Comparison of ENCODE assay signal across 9 mouse cellular contexts in the genomic region with DNA sequence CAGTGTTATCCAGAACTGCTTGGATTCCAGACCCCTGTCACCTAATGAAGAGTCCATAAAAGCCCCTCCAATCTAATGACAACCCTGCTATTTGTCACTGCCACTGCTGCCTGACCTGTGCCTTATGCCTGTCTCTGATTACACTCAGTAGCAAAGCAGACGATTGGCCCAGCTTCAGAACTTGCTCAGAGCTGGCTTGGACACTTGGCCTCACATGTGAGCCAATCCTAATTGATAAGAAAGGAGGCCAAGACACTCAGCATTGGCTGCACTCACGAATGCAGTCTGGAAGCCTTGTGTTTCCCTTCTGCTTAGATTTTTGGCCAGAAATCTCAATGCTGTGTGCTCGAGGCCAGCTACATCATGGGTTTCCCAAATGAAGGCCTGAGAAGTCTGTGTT. TPM values are rescaled to one million over a fixed set of nuclear protein-coding genes. Genes with fewer than 3 reads are reported as not detected.
A peak's percentile ranks its signal among the peaks of the same experiment; 100 is the strongest.
DNase-seq lines count a peak whose midpoint lies in the region; ATAC-seq lines count a peak whose summit lies in the region.
"Had no signal": no experiment of that assay in that cellular context is flagged by ENCODE, and none has a peak within 500 bp of the region (broad histone marks: within the 10 kb centered on the region; RNA-seq: fewer than 3 reads in every experiment).

No protein-coding gene starts in this region.

- H3K9me3 ChIP-seq in forebrain, embryonic 15.5 days = 0 out of 2 replicates have a peak, but pooled peaks cover 4% of the 10 kb centered on the region
- H3K9me3 ChIP-seq in forebrain, embryonic 12.5 days = no peaks in the 10 kb centered on the region
- H3K9me3 ChIP-seq in liver, embryonic 11.5 days (ENCODE audit: control insufficient read depth, low read length) = peaks cover 2% of the 10 kb centered on the region; the same call in 1 of the 2 replicates

- peaks cover 8% of the 10 kb centered on the region; the same call in 1 of the 2 replicates for H3K4me1 ChIP-seq in forebrain, embryonic 15.5 days
- H3K4me1 ChIP-seq in forebrain, embryonic 12.5 days = no peaks in the 10 kb centered on the region; the same call in 1 of the 2 replicates
- H3K4me1 ChIP-seq in liver, embryonic 11.5 days (replicated peaks; ENCODE audit: control insufficient read depth, insufficient read depth, low read length) = peaks cover 22% of the 10 kb centered on the region

- no peak overlapping the region for H3K9ac ChIP-seq in forebrain, embryonic 15.5 days (replicated peaks)
- H3K9ac ChIP-seq in forebrain, embryonic 12.5 days = no peak overlapping the region
- no peak overlapping the region for H3K9ac ChIP-seq in liver, embryonic 11.5 days (ENCODE audit: low read depth, low read length)
- H3K9ac ChIP-seq: limb, embryonic 12.5 days had no signal

- H3K4me2 ChIP-seq in forebrain, embryonic 15.5 days (replicated peaks) = no peak overlapping the region
- H3K4me2 ChIP-seq in forebrain, embryonic 12.5 days = no peak overlapping the region
- H3K4me2 ChIP-seq in liver, embryonic 11.5 days = no peak overlapping the region
- H3K4me2 ChIP-seq: limb, embryonic 12.5 days had no signal

- peak; percentile 62 for DNase-seq in adrenal gland, postnatal 10 days
- DNase-seq in gastrocnemius, adult 18-20 months (ENCODE audit: low spot score) = peak; percentile 76
- DNase-seq in liver, embryonic 11.5 days (ENCODE audit: low spot score) = no peak
- no peak for DNase-seq in spleen, postnatal 14 days (ENCODE audit: low spot score in 2 of 2)

- H3K4me3 ChIP-seq in forebrain, embryonic 15.5 days = no peak overlapping the region
- H3K4me3 ChIP-seq in forebrain, embryonic 12.5 days (replicated peaks) = no peak overlapping the region
- no peak overlapping the region for H3K4me3 ChIP-seq in liver, embryonic 11.5 days (ENCODE audit: low read depth, low read length)
- H3K4me3 ChIP-seq: limb, embryonic 12.5 days had no signal

- no peaks in the 10 kb centered on the region for H3K27me3 ChIP-seq in forebrain, embryonic 15.5 days
- no peaks in the 10 kb centered on the region for H3K27me3 ChIP-seq in forebrain, embryonic 12.5 days
- no peaks in the 10 kb centered on the region for H3K27me3 ChIP-seq in liver, embryonic 11.5 days (replicated peaks; ENCODE audit: control insufficient read depth, insufficient read depth, low read length)
- H3K27me3 ChIP-seq: limb, embryonic 12.5 days had no signal

- ATAC-seq in forebrain, embryonic 15.5 days (replicated peaks) = 0 out of 2 replicates have a peak, but pooled peaks have one; percentile 41
- no peak for ATAC-seq in forebrain, embryonic 12.5 days (ENCODE audit: low FRiP score)
- no peak for ATAC-seq in liver, embryonic 11.5 days (replicated peaks; ENCODE audit: low FRiP score)
- ATAC-seq in CD4-positive, CD25-positive, alpha-beta regulatory T cell, adult 4 months = no peak
- no peak for ATAC-seq in megakaryocyte progenitor cell, adult 5-6 weeks (replicated peaks; ENCODE audit: poor library complexity)

- no peaks in the 10 kb centered on the region for H3K36me3 ChIP-seq in forebrain, embryonic 15.5 days
- no peaks in the 10 kb centered on the region for H3K36me3 ChIP-seq in forebrain, embryonic 12.5 days (replicated peaks)
- no peaks in the 10 kb centered on the region for H3K36me3 ChIP-seq in liver, embryonic 11.5 days (ENCODE audit: control insufficient read depth, insufficient read depth, low read length)
- H3K36me3 ChIP-seq: limb, embryonic 12.5 days had no signal

- WGBS in forebrain, embryonic 15.5 days = 47% methylated on average over 3 of the region's 3 CpGs
- WGBS in forebrain, embryonic 12.5 days = 72% methylated on average over 3 of the region's 3 CpGs
- WGBS in liver, embryonic 11.5 days = 37% methylated on average over 3 of the region's 3 CpGs

- no peak overlapping the region for H3K27ac ChIP-seq in forebrain, embryonic 15.5 days (replicated peaks)
- H3K27ac ChIP-seq in forebrain, embryonic 12.5 days = no peak overlapping the region
- H3K27ac ChIP-seq in liver, embryonic 11.5 days (ENCODE audit: low read depth, low read length) = peak overlapping the region; percentile 62
- H3K27ac ChIP-seq: limb, embryonic 12.5 days had no signal

RNA-seq across cellular contexts. Expression of a gene that starts 57.5 kb away (rescaled TPM):
- 42.3 and 46.5 TPM in 2 replicates for polyA plus RNA-seq in forebrain, embryonic 15.5 days (2015; fragmentation: Nextera tagmentation; extraction: Ambion mirVana)
- polyA plus RNA-seq in forebrain, embryonic 12.5 days (2016; fragmentation: Nextera tagmentation; extraction: Ambion mirVana) = 99.1 and 103 TPM in 2 replicates
- total RNA-seq in adrenal gland, postnatal 10 days (2021) = 10 to 100 TPM; 24.8 to 26.4 TPM
- total RNA-seq in gastrocnemius, adult 18-20 months (2021) = 10 to 100 TPM; 21.5 to 24.3 TPM
- polyA plus RNA-seq in liver, embryonic 11.5 days (2014; fragmentation: Nextera tagmentation; extraction: Ambion mirVana) = 24.3 and 26.3 TPM in 2 replicates
- polyA plus RNA-seq in CD4-positive, CD25-positive, alpha-beta regulatory T cell, adult 4 months (2017; shearing (Covaris generic)) = 10 to 100 TPM; 33.6 to 39.2 TPM
- 18.4 and 19.5 TPM in 2 replicates for total RNA-seq in megakaryocyte progenitor cell, adult 5-6 weeks (2015)
- 19.9 and 23.1 TPM in 2 replicates for total RNA-seq in megakaryocyte progenitor cell, adult 5-6 weeks (2017)

Comparison
In these comparisons a context has a peak if more than half of its experiments do, and no peak if none do; other contexts are left out.
1. DNase-seq: peak in adrenal gland, postnatal 10 days (single experiment) and gastrocnemius, adult 18-20 months (single experiment); none in liver, embryonic 11.5 days (single experiment) and spleen, postnatal 14 days (0 of 2).